Mouse (Mus musculus) effector memory CD4-positive, alpha-beta T cell, adult 5 months (primary cell): Measurements from ENCODE around the gene Cxxc4. TPM values are rescaled to one million over a fixed set of nuclear protein-coding genes. Genes with fewer than 3 reads are reported as not detected.

Source experiments
- polyA plus RNA-seq: library from polyadenylated mRNA; unstranded; fragments of 100-300 nt; shearing (Covaris generic); gene quantifications from one replicate; pipeline ENCODE4 v1.2.1, GENCODE M21; 2017

The Cxxc4 gene
- 0.15 TPM for polyA plus RNA-seq

DNA sequence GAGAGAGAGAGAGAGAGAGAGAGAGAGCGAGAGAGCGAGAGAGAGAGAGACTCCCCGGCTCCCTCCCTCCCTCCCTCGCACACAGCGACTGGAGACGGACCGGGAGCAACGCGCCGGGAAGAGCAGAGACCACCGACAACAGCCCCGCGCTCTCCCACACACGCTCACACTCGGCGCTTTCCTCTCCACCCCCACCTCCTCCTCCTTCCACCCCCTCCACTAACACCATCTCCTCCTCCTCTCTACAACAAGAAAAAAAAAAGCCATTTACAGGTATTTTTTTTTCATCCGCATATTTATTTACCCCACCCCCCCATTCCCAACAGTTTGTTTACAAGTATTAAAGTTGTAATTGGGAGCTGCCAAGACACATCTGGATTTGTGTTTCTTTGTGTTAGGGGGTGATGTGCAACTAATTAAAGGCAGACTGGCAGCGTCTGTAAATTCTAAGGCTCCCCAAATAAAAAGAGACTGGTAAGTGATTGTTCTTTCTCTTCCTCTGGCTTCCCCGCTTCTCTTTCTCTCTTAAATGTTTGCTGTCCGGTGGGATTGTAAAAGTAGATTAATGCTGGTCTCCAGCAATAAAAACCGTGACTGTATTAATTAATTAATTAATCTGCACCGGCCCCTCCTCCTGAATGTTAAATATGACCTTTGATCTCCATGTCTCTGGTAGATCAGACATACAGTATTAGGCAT, at the start of gene Cxxc4:
Gene Cxxc4 (plus strand): TSS at position 71 of the 699 bp plus-strand sequence.

